Mouse (Mus musculus): ENCODE measurements around the gene Uox.

Gene Uox

GRCm38 (mm10) chr3:146570148-146570782 lies at the start of gene Uox:
Uox (plus strand) TSS chr3:146570426.
- no peak for DNase-seq

- peak; percentile 81 for DNase-seq
Measured at GRCm38 (mm10) chr3:146520798-146521651, 49.2 kb upstream of the Uox start, which contains the start of gene Rpf1. Rpf1 (minus strand) TSS chr3:146521429.

GRCm38 (mm10) chr3:146521652-146522020 lies 48.6 kb upstream of the Uox start:
- DNase-seq = no peak

- DNase-seq = no peak
Measured at GRCm38 (mm10) chr3:146528335-146528734, 41.9 kb upstream of the Uox start.

- no peak for DNase-seq
Measured at GRCm38 (mm10) chr3:146534986-146535385, 35.2 kb upstream of the Uox start.

GRCm38 (mm10) chr3:146540521-146541273 lies 29.5 kb upstream of the Uox start:
- DNase-seq = no peak

- DNase-seq = no peak
Measured at GRCm38 (mm10) chr3:146543632-146544031, 26.6 kb upstream of the Uox start.

GRCm38 (mm10) chr3:146554816-146555215 lies 15.4 kb upstream of the Uox start:
- no peak for DNase-seq

- no peak for DNase-seq
Measured at GRCm38 (mm10) chr3:146556567-146556966, 13.7 kb upstream of the Uox start.

GRCm38 (mm10) chr3:146557507-146557906 lies 12.7 kb upstream of the Uox start:
- DNase-seq = no peak

- no peak for DNase-seq
Measured at GRCm38 (mm10) chr3:146562936-146563335, 7.3 kb upstream of the Uox start.

- DNase-seq = peak; percentile 94
Measured at GRCm38 (mm10) chr3:146564268-146565064, 5.8 kb upstream of the Uox start.

GRCm38 (mm10) chr3:146565065-146565411 lies 5.2 kb upstream of the Uox start:
- no peak for DNase-seq

- no peak for DNase-seq
Measured at GRCm38 (mm10) chr3:146567366-146567765, 2.9 kb upstream of the Uox start.

GRCm38 (mm10) chr3:146567884-146568530 lies 2.2 kb upstream of the Uox start:
- no peak for DNase-seq

GRCm38 (mm10) chr3:146569594-146569993 lies 632 bp upstream of the Uox start:
- DNase-seq = no peak

GRCm38 (mm10) chr3:146570939-146571338 lies 713 bp downstream of the Uox start:
- no peak for DNase-seq

- no peak for DNase-seq
Measured at GRCm38 (mm10) chr3:146571341-146571740, 1.1 kb downstream of the Uox start.

- DNase-seq = no peak
Measured at GRCm38 (mm10) chr3:146577591-146577990, 7.4 kb downstream of the Uox start.

- no peak for DNase-seq
Measured at GRCm38 (mm10) chr3:146580039-146580729, 10.0 kb downstream of the Uox start.

GRCm38 (mm10) chr3:146583478-146583877 lies 13.3 kb downstream of the Uox start:
- DNase-seq = no peak

- DNase-seq = no peak
Measured at GRCm38 (mm10) chr3:146583908-146584307, 13.7 kb downstream of the Uox start.
